Mouse (Mus musculus): ENCODE measurements around the gene Fbxl21. TPM values are rescaled to one million over a fixed set of nuclear protein-coding genes. Genes with fewer than 3 reads are reported as not detected.
A peak's percentile ranks its signal among the peaks of the same experiment; 100 is the strongest.

The Fbxl21 gene
- total RNA-seq, 1 experiment, result 0.58 TPM

GRCm38 (mm10) chr13:56513595-56513994 lies 8.7 kb upstream of the Fbxl21 start:
- TF ChIP-seq CHD2 (IDR thresholded peaks at IDR 0.05; ENCODE audit: low read depth, low read length) (no peak), HCFC1 (IDR thresholded peaks at IDR 0.05; ENCODE audit: borderline replicate concordance, insufficient read depth, low read length) (no peak), MAFK (IDR thresholded peaks at IDR 0.05; ENCODE audit: insufficient read depth, low read depth, low read length) (no peak), ZNF384 (IDR thresholded peaks at IDR 0.05; ENCODE audit: low read depth, low read length) (no peak), ZC3H11A (IDR thresholded peaks at IDR 0.05; ENCODE audit: borderline replicate concordance, low read depth, low read length) (no peak)
- no peak overlapping the region for H3K4me3 ChIP-seq (ENCODE audit: insufficient read depth in 1 of 2, low read depth in 1 of 2, low read length in 2 of 2, poor library complexity in 1 of 2, severe bottlenecking in 1 of 2)
- H3K9me3 ChIP-seq (ENCODE audit: control insufficient read depth, insufficient read depth, low read depth, low read length), result no peaks in the 10 kb centered on the region
- no peaks in the 10 kb centered on the region for H3K36me3 ChIP-seq (ENCODE audit: control insufficient read depth, insufficient read depth, low read length, poor library complexity, severe bottlenecking)
- no peak overlapping the region for H3K27ac ChIP-seq (ENCODE audit: insufficient read depth, low read depth, low read length, poor library complexity, severe bottlenecking)
- in situ Hi-C loops (cut with MboI; ENCODE audit: low sequenced_read_pairs in 2 of 2, unreplicated experiment in 2 of 2), result no loop called here
- no peaks in the 10 kb centered on the region for H3K4me1 ChIP-seq (ENCODE audit: control insufficient read depth in 2 of 2, insufficient read depth in 2 of 2, low read length in 2 of 2, poor library complexity in 1 of 2)
- no peak for DNase-seq (ENCODE audit: low read depth, low spot score)
- no peak overlapping the region for H3K9ac ChIP-seq (ENCODE audit: insufficient read depth, low read depth, low read length, poor library complexity, severe bottlenecking)

GRCm38 (mm10) chr13:56516311-56516710 lies 6.0 kb upstream of the Fbxl21 start:
- TF ChIP-seq CHD2 (IDR thresholded peaks at IDR 0.05; ENCODE audit: low read depth, low read length) (no peak), ZC3H11A (IDR thresholded peaks at IDR 0.05; ENCODE audit: borderline replicate concordance, low read depth, low read length) (no peak), MAFK (IDR thresholded peaks at IDR 0.05; ENCODE audit: insufficient read depth, low read depth, low read length) (no peak), ZNF384 (IDR thresholded peaks at IDR 0.05; ENCODE audit: low read depth, low read length) (no peak)
- no peak for DNase-seq (ENCODE audit: low read depth, low spot score)
- no peaks in the 10 kb centered on the region for H3K4me1 ChIP-seq (ENCODE audit: control insufficient read depth in 2 of 2, insufficient read depth in 2 of 2, low read length in 2 of 2, poor library complexity in 1 of 2)

GRCm38 (mm10) chr13:56516816-56517215 lies 5.5 kb upstream of the Fbxl21 start:
- no peak overlapping the region for H3K9ac ChIP-seq (ENCODE audit: insufficient read depth, low read depth, low read length, poor library complexity, severe bottlenecking)
- H3K27ac ChIP-seq (ENCODE audit: insufficient read depth, low read depth, low read length, poor library complexity, severe bottlenecking), result no peak overlapping the region
- H3K36me3 ChIP-seq (ENCODE audit: control insufficient read depth, insufficient read depth, low read length, poor library complexity, severe bottlenecking), result no peaks in the 10 kb centered on the region
- H3K9me3 ChIP-seq (ENCODE audit: control insufficient read depth, insufficient read depth, low read depth, low read length), result no peaks in the 10 kb centered on the region
- no peak overlapping the region for H3K4me3 ChIP-seq (ENCODE audit: insufficient read depth in 1 of 2, low read depth in 1 of 2, low read length in 2 of 2, poor library complexity in 1 of 2, severe bottlenecking in 1 of 2)
- TF ChIP-seq HCFC1 (IDR thresholded peaks at IDR 0.05; ENCODE audit: borderline replicate concordance, insufficient read depth, low read length), result no peak
- TF ChIP-seq ZNF384 (IDR thresholded peaks at IDR 0.05; ENCODE audit: low read depth, low read length), result no peak
- no peak for TF ChIP-seq ZC3H11A (IDR thresholded peaks at IDR 0.05; ENCODE audit: borderline replicate concordance, low read depth, low read length)
- no peak for TF ChIP-seq CHD2 (IDR thresholded peaks at IDR 0.05; ENCODE audit: low read depth, low read length)
- no peak for TF ChIP-seq MAFK (IDR thresholded peaks at IDR 0.05; ENCODE audit: insufficient read depth, low read depth, low read length)
- in situ Hi-C loops (cut with MboI; ENCODE audit: low sequenced_read_pairs in 2 of 2, unreplicated experiment in 2 of 2), result no loop called here
- DNase-seq (ENCODE audit: low read depth, low spot score), result no peak
- H3K4me1 ChIP-seq (ENCODE audit: control insufficient read depth in 2 of 2, insufficient read depth in 2 of 2, low read length in 2 of 2, poor library complexity in 1 of 2), result no peaks in the 10 kb centered on the region

More at GRCm38 (mm10) chr13:56516311-56516710, 6.0 kb upstream of the Fbxl21 start:
- no peaks in the 10 kb centered on the region for H3K36me3 ChIP-seq (ENCODE audit: control insufficient read depth, insufficient read depth, low read length, poor library complexity, severe bottlenecking)
- no peak overlapping the region for H3K27ac ChIP-seq (ENCODE audit: insufficient read depth, low read depth, low read length, poor library complexity, severe bottlenecking)
- no peak overlapping the region for H3K4me3 ChIP-seq (ENCODE audit: insufficient read depth in 1 of 2, low read depth in 1 of 2, low read length in 2 of 2, poor library complexity in 1 of 2, severe bottlenecking in 1 of 2)
- H3K9ac ChIP-seq (ENCODE audit: insufficient read depth, low read depth, low read length, poor library complexity, severe bottlenecking), result no peak overlapping the region
- no peaks in the 10 kb centered on the region for H3K9me3 ChIP-seq (ENCODE audit: control insufficient read depth, insufficient read depth, low read depth, low read length)
- in situ Hi-C loops (cut with MboI; ENCODE audit: low sequenced_read_pairs in 2 of 2, unreplicated experiment in 2 of 2), result no loop called here

- no peak for TF ChIP-seq HCFC1 (IDR thresholded peaks at IDR 0.05; ENCODE audit: borderline replicate concordance, insufficient read depth, low read length)
- TF ChIP-seq ZNF384 (IDR thresholded peaks at IDR 0.05; ENCODE audit: low read depth, low read length), result no peak
- no peak for TF ChIP-seq ZC3H11A (IDR thresholded peaks at IDR 0.05; ENCODE audit: borderline replicate concordance, low read depth, low read length)
- no peak for TF ChIP-seq MAFK (IDR thresholded peaks at IDR 0.05; ENCODE audit: insufficient read depth, low read depth, low read length)
- TF ChIP-seq CHD2 (IDR thresholded peaks at IDR 0.05; ENCODE audit: low read depth, low read length), result no peak
- H3K9me3 ChIP-seq (ENCODE audit: control insufficient read depth, insufficient read depth, low read depth, low read length), result no peaks in the 10 kb centered on the region
Measured at GRCm38 (mm10) chr13:56522821-56523167, 522 bp downstream of the Fbxl21 start.

GRCm38 (mm10) chr13:56526871-56527270 lies 4.6 kb downstream of the Fbxl21 start:
- no peaks in the 10 kb centered on the region for H3K36me3 ChIP-seq (ENCODE audit: control insufficient read depth, insufficient read depth, low read length, poor library complexity, severe bottlenecking)
- in situ Hi-C loops (cut with MboI; ENCODE audit: low sequenced_read_pairs in 2 of 2, unreplicated experiment in 2 of 2), result no loop called here
- H3K9ac ChIP-seq (ENCODE audit: insufficient read depth, low read depth, low read length, poor library complexity, severe bottlenecking), result no peak overlapping the region
- no peaks in the 10 kb centered on the region for H3K9me3 ChIP-seq (ENCODE audit: control insufficient read depth, insufficient read depth, low read depth, low read length)
- no peaks in the 10 kb centered on the region; a peak in 1 of 4 replicates for H3K4me1 ChIP-seq (ENCODE audit: control insufficient read depth in 2 of 2, insufficient read depth in 2 of 2, low read length in 2 of 2, poor library complexity in 1 of 2)
- TF ChIP-seq MAFK (IDR thresholded peaks at IDR 0.05; ENCODE audit: insufficient read depth, low read depth, low read length) (no peak), ZC3H11A (IDR thresholded peaks at IDR 0.05; ENCODE audit: borderline replicate concordance, low read depth, low read length) (no peak), CHD2 (IDR thresholded peaks at IDR 0.05; ENCODE audit: low read depth, low read length) (no peak), HCFC1 (IDR thresholded peaks at IDR 0.05; ENCODE audit: borderline replicate concordance, insufficient read depth, low read length) (no peak), ZNF384 (IDR thresholded peaks at IDR 0.05; ENCODE audit: low read depth, low read length) (no peak)
- no peak for DNase-seq (ENCODE audit: low read depth, low spot score)
- no peak overlapping the region for H3K27ac ChIP-seq (ENCODE audit: insufficient read depth, low read depth, low read length, poor library complexity, severe bottlenecking)
- no peak overlapping the region for H3K4me3 ChIP-seq (ENCODE audit: insufficient read depth in 1 of 2, low read depth in 1 of 2, low read length in 2 of 2, poor library complexity in 1 of 2, severe bottlenecking in 1 of 2)

More at GRCm38 (mm10) chr13:56522821-56523167, 522 bp downstream of the Fbxl21 start:
- in situ Hi-C loops (cut with MboI; ENCODE audit: low sequenced_read_pairs in 2 of 2, unreplicated experiment in 2 of 2), result no loop called here
- Histone ChIP-seq H3K36me3 (ENCODE audit: control insufficient read depth, insufficient read depth, low read length, poor library complexity, severe bottlenecking) (no peaks in the 10 kb centered on the region), H3K4me1 (ENCODE audit: control insufficient read depth in 2 of 2, insufficient read depth in 2 of 2, low read length in 2 of 2, poor library complexity in 1 of 2) (no peaks in the 10 kb centered on the region; a peak in 1 of 4 replicates), H3K4me3 (ENCODE audit: insufficient read depth in 1 of 2, low read depth in 1 of 2, low read length in 2 of 2, poor library complexity in 1 of 2, severe bottlenecking in 1 of 2) (peak overlapping the region; percentile 60 to 79), H3K9ac (ENCODE audit: insufficient read depth, low read depth, low read length, poor library complexity, severe bottlenecking) (peak overlapping the region; percentile 27), H3K27ac (ENCODE audit: insufficient read depth, low read depth, low read length, poor library complexity, severe bottlenecking) (no peak overlapping the region)
- no peak for DNase-seq (ENCODE audit: low read depth, low spot score)

Measured in ES-E14 (cell line).